Mouse (Mus musculus) G1E (cell line): ENCODE results near the gene Slbp.

Experiments
- CTCF ChIP-seq: IDR thresholded peaks from 2 replicates; pipeline ENCODE4 v1.5.1; 2012; ENCODE audit warnings: low read depth, low read length, inconsistent platforms, mixed read lengths
- GATA1 ChIP-seq: IDR thresholded peaks from 2 replicates; pipeline ENCODE4 v1.6.1; 2012; ENCODE audit warnings: borderline replicate concordance, low read length, inconsistent platforms, mixed read lengths
- POLR2AphosphoS5 ChIP-seq: IDR thresholded peaks from 2 replicates; pipeline ENCODE4 v1.6.1; 2012; ENCODE audit warnings: low read depth, low read length, inconsistent platforms; ENCODE audit not compliant: insufficient replicate concordance

GRCm38 (mm10) chr5:33696430-33696829, 44.1 kb upstream of the Slbp start:
- TF ChIP-seq GATA1 (no peak), CTCF (no peak), POLR2AphosphoS5 (no peak)
